In genomic region chr3:85584966-85585365, GRCm38 (mm10) we compare ENCODE assay signal across 28 mouse cellular contexts. TPM values are rescaled to one million over a fixed set of nuclear protein-coding genes. Genes with fewer than 3 reads are reported as not detected.
DNase-seq lines count a peak whose midpoint lies in the region; ATAC-seq and TF ChIP-seq lines count a peak whose summit lies in the region.
"Had no signal": no experiment of that assay in that cellular context is flagged by ENCODE, and none has a peak within 500 bp of the region (broad histone marks: within the 10 kb centered on the region; RNA-seq: fewer than 3 reads in every experiment).

No protein-coding gene starts in this region.

- WGBS in stomach, embryonic 15.5 days = 81% methylated on average over 4 of the region's 4 CpGs
- WGBS in stomach, postnatal 0 days = 85% methylated on average over 4 of the region's 4 CpGs
- 27% methylated on average over 4 of the region's 4 CpGs for WGBS in liver, embryonic 12.5 days (ENCODE audit: insufficient replicate concordance)
- WGBS in liver, postnatal 0 days (ENCODE audit: insufficient replicate concordance) = 64% methylated on average over 4 of the region's 4 CpGs
- WGBS in kidney, embryonic 16.5 days = 92% methylated on average over 4 of the region's 4 CpGs

- no peak for DNase-seq in stomach, postnatal 0 days (ENCODE audit: low spot score)
- DNase-seq in liver, postnatal 0 days = no peak
- no peak for DNase-seq in layer of hippocampus, adult 9-10 months (ENCODE audit: low spot score)
- DNase-seq: adrenal gland, adult 8-10 months; cerebellum, adult 11 months; cerebellum, postnatal 36 days; gastrocnemius, postnatal 25 days; heart, adult 11 months; heart, postnatal 4 days; kidney, postnatal 4 days; layer of hippocampus, adult 9-11 months; lung, adult 18-20 months; lung, postnatal 4 days; midbrain, embryonic 14.5 days; right cerebral cortex, postnatal 25 days; thymus, adult 18-20 months; thymus, postnatal 25 days had no signal

- H3K4me3 ChIP-seq in stomach, embryonic 15.5 days (replicated peaks) = no peak overlapping the region
- H3K4me3 ChIP-seq in stomach, postnatal 0 days (ENCODE audit: low read depth, low read length) = no peak overlapping the region
- no peak overlapping the region for H3K4me3 ChIP-seq in liver, embryonic 12.5 days
- H3K4me3 ChIP-seq in liver, postnatal 0 days (ENCODE audit: low read depth, low read length) = no peak overlapping the region
- H3K4me3 ChIP-seq in kidney, embryonic 16.5 days (ENCODE audit: low read length) = no peak overlapping the region
- H3K4me3 ChIP-seq: hindbrain, embryonic 13.5 days; limb, embryonic 12.5 days had no signal

- no peak for TF ChIP-seq EP300 in stomach, postnatal 0 days (optimal IDR thresholded peaks at IDR 0.05)
- TF ChIP-seq EP300 in liver, postnatal 0 days (IDR thresholded peaks at IDR 0.05; ENCODE audit: low read depth) = peak; percentile 61; the same call in 1 of the 2 replicates

- H3K36me3 ChIP-seq in stomach, embryonic 15.5 days = no peaks in the 10 kb centered on the region
- H3K36me3 ChIP-seq in stomach, postnatal 0 days (ENCODE audit: control insufficient read depth, insufficient read depth, low read length) = no peaks in the 10 kb centered on the region
- H3K36me3 ChIP-seq in liver, embryonic 12.5 days = peaks cover 7% of the 10 kb centered on the region; the same call in 1 of the 2 replicates
- no peaks in the 10 kb centered on the region; the same call in 1 of the 2 replicates for H3K36me3 ChIP-seq in liver, postnatal 0 days (replicated peaks; ENCODE audit: insufficient read depth, low read length)
- H3K36me3 ChIP-seq in kidney, embryonic 16.5 days (ENCODE audit: insufficient read depth, low read length) = no peaks in the 10 kb centered on the region
- H3K36me3 ChIP-seq: limb, embryonic 12.5 days had no signal

- no peaks in the 10 kb centered on the region; the same call in 1 of the 2 replicates for H3K4me1 ChIP-seq in stomach, embryonic 15.5 days
- no peaks in the 10 kb centered on the region for H3K4me1 ChIP-seq in stomach, postnatal 0 days (replicated peaks; ENCODE audit: control insufficient read depth, insufficient read depth)
- peaks cover 65% of the 10 kb centered on the region for H3K4me1 ChIP-seq in liver, embryonic 12.5 days
- peaks cover 5% of the 10 kb centered on the region; the same call in 1 of the 2 replicates for H3K4me1 ChIP-seq in liver, postnatal 0 days (ENCODE audit: insufficient read depth)
- H3K4me1 ChIP-seq in kidney, embryonic 16.5 days (ENCODE audit: insufficient read depth, low read length) = no peaks in the 10 kb centered on the region
- H3K4me1 ChIP-seq: hindbrain, embryonic 13.5 days; limb, embryonic 12.5 days had no signal

- no peak overlapping the region for H3K9ac ChIP-seq in stomach, embryonic 15.5 days
- H3K9ac ChIP-seq in stomach, postnatal 0 days (ENCODE audit: low read length) = no peak overlapping the region
- no peak overlapping the region for H3K9ac ChIP-seq in liver, embryonic 12.5 days
- no peak overlapping the region for H3K9ac ChIP-seq in liver, postnatal 0 days (replicated peaks)
- no peak overlapping the region for H3K9ac ChIP-seq in kidney, embryonic 16.5 days (replicated peaks; ENCODE audit: low read length)
- H3K9ac ChIP-seq: hindbrain, embryonic 13.5 days; limb, embryonic 12.5 days had no signal

- no peak overlapping the region for H3K27ac ChIP-seq in stomach, embryonic 15.5 days
- no peak overlapping the region for H3K27ac ChIP-seq in stomach, postnatal 0 days (replicated peaks)
- H3K27ac ChIP-seq in liver, embryonic 12.5 days = peak overlapping the region; percentile 62; the same call in 1 of the 2 replicates
- H3K27ac ChIP-seq in liver, postnatal 0 days (ENCODE audit: low read depth) = no peak overlapping the region
- no peak overlapping the region for H3K27ac ChIP-seq in kidney, embryonic 16.5 days (ENCODE audit: low read length)
- H3K27ac ChIP-seq: hindbrain, embryonic 13.5 days; limb, embryonic 12.5 days had no signal

- no peaks in the 10 kb centered on the region for H3K9me3 ChIP-seq in stomach, embryonic 15.5 days
- H3K9me3 ChIP-seq in stomach, postnatal 0 days (ENCODE audit: control insufficient read depth, low read length) = no peaks in the 10 kb centered on the region
- no peaks in the 10 kb centered on the region for H3K9me3 ChIP-seq in liver, embryonic 12.5 days (replicated peaks)
- no peaks in the 10 kb centered on the region for H3K9me3 ChIP-seq in liver, postnatal 0 days (ENCODE audit: low read length)
- no peaks in the 10 kb centered on the region for H3K9me3 ChIP-seq in kidney, embryonic 16.5 days (ENCODE audit: low read length)
- H3K9me3 ChIP-seq: hindbrain, embryonic 13.5 days; limb, embryonic 12.5 days had no signal

- no peaks in the 10 kb centered on the region for H3K27me3 ChIP-seq in stomach, embryonic 15.5 days (replicated peaks)
- no peaks in the 10 kb centered on the region for H3K27me3 ChIP-seq in stomach, postnatal 0 days (ENCODE audit: control insufficient read depth, insufficient read depth, low read length)
- H3K27me3 ChIP-seq in liver, embryonic 12.5 days (replicated peaks) = no peaks in the 10 kb centered on the region
- H3K27me3 ChIP-seq in liver, postnatal 0 days (ENCODE audit: insufficient read depth, low read length) = no peaks in the 10 kb centered on the region
- H3K27me3 ChIP-seq in kidney, embryonic 16.5 days (ENCODE audit: insufficient read depth, low read length) = no peaks in the 10 kb centered on the region
- H3K27me3 ChIP-seq: hindbrain, embryonic 13.5 days; limb, embryonic 12.5 days had no signal

- ATAC-seq in stomach, embryonic 15.5 days (ENCODE audit: insufficient read depth, low FRiP score, low read depth) = peak; percentile 56; the same call in 1 of the 2 replicates
- ATAC-seq in stomach, postnatal 0 days (ENCODE audit: low FRiP score, low TSS enrichment) = no peak
- ATAC-seq in liver, embryonic 12.5 days = peak; percentile 91
- ATAC-seq in liver, postnatal 0 days = peak; percentile 77
- ATAC-seq in monocyte, adult 5-6 weeks (replicated peaks; ENCODE audit: insufficient number of reproducible peaks, low FRiP score, low TSS enrichment, poor library complexity, severe bottlenecking) = no peak
- no peak for ATAC-seq in kidney, embryonic 16.5 days (ENCODE audit: low FRiP score, low TSS enrichment)
- ATAC-seq: activated CD4-positive, CD25-positive, alpha-beta regulatory T cell, adult 4 months; forebrain, embryonic 14.5 days; intestine, postnatal 0 days; lung, postnatal 0 days had no signal

- TF ChIP-seq CTCF in stomach, postnatal 0 days (IDR thresholded peaks at IDR 0.05; ENCODE audit: low read depth) = no peak
- no peak for TF ChIP-seq CTCF in liver, postnatal 0 days (IDR thresholded peaks at IDR 0.05; ENCODE audit: low read depth)

- no peak overlapping the region for H3K4me2 ChIP-seq in stomach, embryonic 15.5 days
- H3K4me2 ChIP-seq in stomach, postnatal 0 days (replicated peaks; ENCODE audit: low read depth) = no peak overlapping the region
- H3K4me2 ChIP-seq in liver, embryonic 12.5 days = peak overlapping the region; percentile 40
- H3K4me2 ChIP-seq in liver, postnatal 0 days (ENCODE audit: low read depth, low read length) = no peak overlapping the region
- no peak overlapping the region for H3K4me2 ChIP-seq in kidney, embryonic 16.5 days (replicated peaks; ENCODE audit: low read depth, low read length)
- H3K4me2 ChIP-seq: heart, embryonic 11.5 days; hindbrain, embryonic 13.5 days; limb, embryonic 12.5 days had no signal

RNA-seq across cellular contexts. Expression of gene Gatb, which starts 11.0 kb away (rescaled TPM):
- 22.2 and 22.9 TPM in 2 replicates for polyA plus RNA-seq in stomach, embryonic 15.5 days (2015; fragmentation: Nextera tagmentation; extraction: Ambion mirVana)
- polyA plus RNA-seq in stomach, postnatal 0 days (2015; fragmentation: Nextera tagmentation; extraction: Ambion mirVana) = 14.3 and 14.5 TPM in 2 replicates
- 22.9 and 24.5 TPM in 2 replicates for polyA plus RNA-seq in liver, embryonic 12.5 days (2016; fragmentation: Nextera tagmentation; extraction: Ambion mirVana)
- polyA plus RNA-seq in liver, postnatal 0 days (2015; fragmentation: Nextera tagmentation; extraction: Ambion mirVana) = 13.0 and 14.6 TPM in 2 replicates
- 2.3 to 7.2 TPM (median 4.9 TPM) in 3 replicates for total RNA-seq in monocyte, adult 5-6 weeks (2017)
- polyA plus RNA-seq in kidney, embryonic 16.5 days (2015; fragmentation: Nextera tagmentation; extraction: Ambion mirVana) = 25.9 and 29.5 TPM in 2 replicates

Comparison
In these comparisons a context has a peak if more than half of its experiments do, and no peak if none do; other contexts are left out.
1. ATAC-seq: peak in stomach, embryonic 15.5 days (single experiment), liver, embryonic 12.5 days (single experiment) and liver, postnatal 0 days (single experiment); none in stomach, postnatal 0 days (single experiment), monocyte, adult 5-6 weeks (single experiment) and kidney, embryonic 16.5 days (single experiment).